Mouse (Mus musculus) brain, embryonic 14.5 days (tissue): ENCODE data around the gene Nthl1. TPM values are rescaled to one million over a fixed set of nuclear protein-coding genes. Genes with fewer than 3 reads are reported as not detected.

ENCODE experiments used
- DNase-seq: peaks from one replicate; pipeline ENCODE4 v3.0.0-alpha.2; 2011; ENCODE audit warnings: low read depth
- CTCF ChIP-seq: fragments of 200-500 bp; IDR thresholded peaks from 2 replicates; pipeline ENCODE4 v1.5.1; 2012; ENCODE audit warnings: inconsistent platforms, mild to moderate bottlenecking, moderate library complexity, borderline replicate concordance; ENCODE audit not compliant: insufficient read depth, insufficient read length; ENCODE audit errors: extremely low read depth
- POLR2A ChIP-seq: fragments of 200-500 bp; IDR thresholded peaks from 2 replicates; pipeline ENCODE4 v1.6.1; 2012; ENCODE audit warnings: mild to moderate bottlenecking, inconsistent platforms, borderline replicate concordance; ENCODE audit not compliant: poor library complexity, insufficient read depth, insufficient read length, severe bottlenecking; ENCODE audit errors: extremely low read depth
- polyA plus RNA-seq: library from polyadenylated mRNA; depleted of rRNA; stranded (reverse); fragments of >200 nt; gene quantifications from 2 replicates; pipeline ENCODE4 v1.2.3, GENCODE M21; 2012

The Nthl1 gene
- polyA plus RNA-seq, 1 experiment = 10.4 TPM

DNA sequence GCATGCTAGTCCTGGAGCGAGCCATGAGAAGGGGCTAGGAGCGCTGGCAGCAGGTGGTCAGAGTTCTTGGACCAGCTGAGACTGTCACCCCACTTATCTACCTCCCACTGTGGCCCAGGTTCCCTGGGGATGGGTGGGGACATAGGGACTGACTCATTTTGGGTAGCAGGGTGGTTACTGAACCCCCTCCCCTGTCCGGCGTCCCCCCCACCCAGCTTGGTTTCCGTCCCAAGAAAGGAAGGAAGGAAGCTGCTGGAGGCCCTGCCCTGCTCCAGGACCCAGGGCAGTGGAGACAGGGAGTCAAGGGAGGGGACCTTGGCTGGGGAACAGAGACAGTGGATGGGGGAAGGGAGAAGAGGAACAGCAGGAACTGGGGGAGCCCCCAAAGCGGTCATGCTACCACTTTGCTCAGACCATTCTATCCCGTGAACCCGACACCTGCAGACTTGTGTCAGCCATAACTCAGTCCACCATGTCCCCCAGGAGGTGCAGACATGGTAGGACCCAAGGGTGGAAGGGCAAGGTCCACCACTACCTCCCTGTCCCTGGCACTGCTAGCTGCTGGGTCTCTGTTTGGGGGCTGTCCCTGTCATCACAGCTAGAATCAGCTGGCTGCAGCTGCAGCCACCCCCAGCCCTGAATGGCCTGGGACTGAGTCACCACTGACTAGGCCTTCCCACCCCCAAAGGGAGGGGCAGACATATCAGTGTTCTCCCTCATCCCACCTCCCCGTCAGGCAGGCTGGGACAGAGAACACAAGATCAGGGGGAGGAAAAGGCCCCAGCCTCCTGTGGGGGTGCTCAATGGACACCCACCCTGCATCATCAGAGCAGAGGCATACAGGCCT lies 12.6 kb downstream of the Nthl1 start:
- DNase-seq = no peak
- TF ChIP-seq CTCF (no peak), POLR2A (no peak)

DNA sequence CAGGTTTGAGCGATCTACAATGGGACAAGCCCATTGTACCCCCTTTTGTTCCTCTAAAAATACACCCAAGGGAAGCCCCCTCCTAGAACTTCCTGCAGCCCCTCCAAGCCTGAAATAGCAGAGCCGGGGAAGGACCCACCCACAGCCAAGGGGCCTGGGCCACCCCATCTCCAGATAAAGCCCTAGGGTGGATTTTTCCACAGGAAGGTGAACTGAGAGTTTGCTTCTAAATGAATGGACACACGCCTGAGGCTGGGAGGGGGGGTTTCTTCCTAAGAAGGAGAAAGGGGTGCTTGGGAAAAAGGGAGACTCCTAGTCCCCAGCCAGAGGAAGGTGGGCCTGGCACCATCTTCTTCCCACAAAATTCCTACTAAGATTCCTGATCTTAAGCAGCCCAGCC lies 13.4 kb downstream of the Nthl1 start:
- no peak for DNase-seq
- TF ChIP-seq CTCF (no peak), POLR2A (no peak)

DNA sequence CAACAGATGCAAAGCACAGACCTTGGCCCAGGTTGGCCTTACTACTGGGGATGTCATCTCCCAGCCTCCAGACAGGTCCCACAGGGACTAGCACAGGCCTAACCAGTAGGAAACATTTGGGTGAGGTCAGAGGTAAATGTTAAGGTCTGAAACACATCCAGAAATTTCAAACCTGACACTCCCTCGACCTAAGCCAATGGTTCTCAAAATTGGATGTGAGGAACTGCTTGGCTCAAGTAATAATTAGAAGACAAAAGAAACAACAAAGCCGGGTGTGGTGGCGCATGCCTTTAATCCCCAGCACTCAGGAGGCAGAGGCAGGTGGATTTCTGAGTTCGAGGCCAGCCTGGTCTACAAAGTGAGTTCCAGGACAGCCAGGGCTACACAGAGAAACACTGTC lies 13.9 kb downstream of the Nthl1 start:
- TF ChIP-seq POLR2A (no peak), CTCF (no peak)
- DNase-seq = no peak

DNA sequence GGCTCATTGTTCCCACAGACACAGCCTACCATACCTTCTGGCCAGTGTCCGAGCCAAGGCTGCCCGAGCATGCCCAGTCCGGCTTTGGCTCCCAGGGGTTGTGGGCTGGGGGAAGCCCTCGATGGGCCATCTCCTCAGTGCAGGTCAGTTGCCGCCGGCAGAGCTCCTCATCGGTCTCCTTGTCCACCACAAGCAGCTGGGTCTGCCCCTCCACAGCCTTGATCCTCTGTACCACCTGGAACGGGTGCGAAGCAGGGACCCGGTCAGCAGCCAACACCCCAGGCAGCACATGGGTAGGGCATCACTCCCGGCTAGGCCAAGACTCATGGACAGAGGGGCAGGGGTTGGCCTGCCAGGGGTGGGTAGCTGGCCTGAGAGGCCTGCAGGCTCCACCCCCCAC lies 15.0 kb downstream of the Nthl1 start:
- TF ChIP-seq CTCF (no peak), POLR2A (no peak)
- no peak for DNase-seq

DNA sequence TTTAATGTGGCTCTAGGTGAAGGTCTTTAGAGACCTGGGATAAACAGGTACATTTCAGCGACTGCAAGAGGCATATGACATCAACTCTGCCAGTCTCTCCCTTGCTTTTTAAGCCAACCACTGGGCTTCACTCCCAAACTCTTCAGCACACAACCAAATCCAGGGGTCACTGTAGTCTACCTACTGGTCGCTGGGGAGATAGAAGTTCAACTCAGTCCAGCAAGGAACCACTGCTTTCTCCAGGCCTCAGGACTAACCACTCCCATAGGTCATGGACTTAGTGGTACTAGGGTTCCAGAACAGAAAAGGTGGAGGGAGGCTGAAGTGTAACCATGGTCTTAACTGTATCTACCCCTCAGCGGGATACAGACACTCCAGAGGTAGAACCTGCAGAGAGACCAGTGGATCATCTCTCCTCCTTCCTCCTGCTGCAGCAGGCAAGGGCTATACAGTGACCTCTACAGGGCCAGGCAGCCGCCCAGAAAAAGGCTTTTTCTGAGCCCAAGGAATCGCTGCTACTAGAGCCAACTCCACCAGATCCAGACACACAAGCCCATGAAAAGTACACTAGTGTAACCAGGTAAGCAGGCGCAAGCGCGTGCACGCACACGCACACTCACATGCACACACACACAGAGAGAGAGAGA lies 16.4 kb downstream of the Nthl1 start:
- TF ChIP-seq CTCF (no peak), POLR2A (no peak)
- no peak for DNase-seq

DNA sequence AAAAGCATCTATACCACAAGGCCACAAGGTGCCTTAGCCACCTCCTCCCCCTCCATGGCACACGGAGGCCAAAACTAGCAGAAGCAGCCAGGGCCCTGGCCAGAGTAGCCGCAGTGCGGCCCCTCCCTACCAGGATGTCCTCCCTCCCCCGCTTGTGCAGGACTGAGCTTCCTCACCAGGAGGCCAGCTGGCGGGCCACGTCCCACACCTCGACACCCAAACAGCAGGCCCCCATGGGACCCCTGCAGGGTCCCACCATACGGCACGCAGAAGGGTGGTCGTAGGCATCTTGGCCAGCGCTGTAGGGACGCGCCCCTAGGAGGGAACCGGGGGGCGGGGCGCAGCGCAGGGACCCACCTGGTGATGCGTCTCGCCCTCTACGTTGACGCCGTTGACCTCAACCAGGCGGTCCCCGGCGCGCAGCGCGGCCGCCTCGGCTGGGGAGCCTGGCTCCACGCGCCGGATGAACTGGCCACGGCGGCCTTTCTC lies 17.1 kb downstream of the Nthl1 start:
- TF ChIP-seq POLR2A (no peak), CTCF (no peak)
- no peak for DNase-seq

DNA sequence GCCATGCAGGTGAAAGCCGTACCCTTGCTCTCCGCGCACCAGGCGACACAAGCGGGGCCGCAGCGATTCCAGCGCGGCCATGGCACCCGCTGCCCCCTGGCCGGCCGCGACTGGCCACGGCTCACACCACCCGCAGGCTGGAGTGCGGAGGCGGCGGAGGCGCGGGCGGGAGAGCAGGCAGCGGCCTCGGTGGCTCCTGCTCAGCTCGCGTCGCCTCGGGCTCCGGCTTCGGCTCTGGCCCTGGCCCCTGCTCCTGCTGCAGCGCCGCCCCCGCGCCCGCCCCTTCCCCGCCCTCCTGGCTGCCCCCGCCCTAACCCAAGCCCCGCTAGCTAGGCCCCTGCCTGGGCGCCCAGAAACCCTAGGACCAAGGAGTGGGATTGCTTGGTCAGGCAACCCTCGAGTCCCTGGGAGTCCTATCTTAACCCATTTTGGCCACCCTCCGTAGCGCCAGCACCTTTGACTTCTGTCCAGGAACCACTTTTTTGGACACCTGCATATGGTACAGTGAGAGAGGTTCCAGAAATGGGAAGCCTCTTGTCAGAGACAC lies 17.7 kb downstream of the Nthl1 start, which contains the start of gene Slc9a3r2:
Gene Slc9a3r2 (minus strand): TSS at position 258 of the 547 bp plus-strand sequence.
- no peak for TF ChIP-seq CTCF
- no peak for TF ChIP-seq POLR2A
- peak; percentile 56 for DNase-seq

DNA sequence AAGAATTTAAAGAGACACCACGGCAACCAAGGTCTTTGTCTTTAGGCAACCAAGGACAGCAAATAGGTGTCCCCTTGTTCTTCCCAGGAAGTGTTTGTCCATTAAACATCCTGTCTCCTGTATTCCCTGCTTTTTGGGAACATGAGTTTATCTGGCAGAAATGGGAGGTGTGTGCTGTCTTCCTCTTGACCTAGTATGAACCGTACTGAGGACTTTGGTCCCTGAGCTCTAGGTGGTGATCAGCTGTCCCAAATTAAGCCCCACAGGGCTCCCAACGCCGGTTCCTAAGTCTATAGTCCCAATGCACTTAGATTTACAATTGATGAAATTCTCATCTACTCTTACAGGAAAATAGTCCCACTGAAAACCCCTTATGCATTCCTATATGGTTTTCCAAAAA lies 18.3 kb downstream of the Nthl1 start:
- DNase-seq = no peak
- TF ChIP-seq CTCF = no peak
- no peak for TF ChIP-seq POLR2A

DNA sequence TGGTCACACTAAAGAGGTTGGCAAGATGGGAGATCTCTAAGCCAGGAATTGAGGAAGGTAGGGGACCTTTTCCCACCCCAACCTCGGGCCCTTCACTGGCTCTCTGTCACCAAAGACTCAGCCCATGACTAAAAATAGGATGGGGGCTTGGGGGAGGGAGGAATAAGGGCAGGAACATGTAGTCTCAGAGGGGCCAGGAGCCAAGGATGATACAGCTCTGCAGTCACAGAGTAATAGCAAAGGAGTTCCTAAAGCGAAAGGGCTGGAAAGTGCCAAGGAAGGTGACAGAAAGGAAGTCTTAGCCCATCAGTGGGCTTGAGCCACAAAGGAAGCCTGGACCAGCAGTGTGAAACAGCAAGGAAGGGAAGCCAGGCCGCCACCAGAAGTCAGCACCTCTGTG lies 19.4 kb downstream of the Nthl1 start:
- DNase-seq = no peak
- TF ChIP-seq POLR2A (no peak), CTCF (no peak)

DNA sequence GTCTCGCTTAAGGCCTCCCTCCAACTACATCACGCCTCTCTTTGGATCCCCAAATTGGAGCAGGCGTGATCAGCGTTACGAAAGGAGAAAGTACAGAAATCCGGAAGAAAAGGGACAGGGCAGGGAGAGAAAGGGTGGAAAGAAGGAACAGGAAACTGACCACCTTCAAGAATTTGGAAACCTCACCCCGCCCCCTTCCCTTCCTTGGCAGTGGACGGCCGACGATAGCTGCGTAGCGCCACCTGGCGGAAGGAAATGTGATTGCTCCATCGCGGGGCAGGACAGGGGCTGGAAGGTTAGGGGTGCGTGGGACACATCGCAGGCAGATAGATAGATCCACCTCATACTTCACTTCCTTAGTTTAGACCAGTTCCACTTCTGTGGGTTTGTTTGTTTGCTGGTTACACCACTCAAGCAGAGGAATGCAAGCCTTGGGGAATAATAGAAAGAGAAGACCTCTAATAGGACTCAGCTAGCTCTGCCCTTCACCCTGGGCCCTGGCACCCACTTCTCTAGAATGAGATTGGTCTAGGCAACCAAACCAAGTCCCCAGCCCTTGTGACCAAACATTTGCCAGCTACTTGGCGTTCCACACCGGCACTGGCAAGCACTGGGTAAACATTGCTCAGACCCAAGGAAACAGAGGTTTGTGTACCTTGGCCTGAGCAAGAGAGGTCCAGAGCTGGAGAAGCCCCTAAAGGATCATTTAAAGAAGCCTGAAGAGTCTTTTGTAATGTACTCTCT lies 21.7 kb downstream of the Nthl1 start:
- peak; percentile 81 for DNase-seq
- TF ChIP-seq POLR2A (no peak), CTCF (peak; percentile 94)

DNA sequence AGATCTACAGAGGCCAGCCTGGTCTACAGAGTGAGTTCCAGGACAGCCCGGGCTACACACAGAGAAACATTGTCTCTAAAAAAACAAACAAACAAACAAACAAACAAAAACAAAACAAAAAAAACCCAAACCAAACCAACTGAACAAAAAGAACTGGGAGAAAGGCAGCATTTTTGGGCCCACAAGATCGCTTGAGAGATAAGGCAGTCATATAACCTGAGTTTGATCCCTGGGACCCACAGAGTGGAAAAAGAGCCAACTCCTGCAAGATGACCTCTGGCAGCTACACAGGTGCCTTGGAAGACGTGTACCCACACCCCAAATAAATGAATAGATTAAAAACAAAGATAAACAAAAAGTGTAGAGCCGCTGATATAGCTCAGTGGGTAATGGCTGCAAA lies 22.5 kb downstream of the Nthl1 start:
- DNase-seq = no peak

More for the DNA sequence above, 22.5 kb downstream of the Nthl1 start:
- TF ChIP-seq POLR2A (no peak), CTCF (no peak)
